Mouse (Mus musculus): Measurements from ENCODE around the gene Ppp1ca. TPM values are rescaled to one million over a fixed set of nuclear protein-coding genes. Genes with fewer than 3 reads are reported as not detected.

Ppp1ca gene
- total RNA-seq, 2 experiments from 2014 or later, result 293 to 299 TPM

- no peak for DNase-seq
Observed at GRCm38 (mm10) chr19:4184976-4185975, 6.6 kb upstream of the Ppp1ca start.

- DNase-seq, result no peak
Observed at GRCm38 (mm10) chr19:4187303-4187702, 4.6 kb upstream of the Ppp1ca start.

GRCm38 (mm10) chr19:4189051-4189620 lies 2.7 kb upstream of the Ppp1ca start:
- no peak for DNase-seq

- DNase-seq, result peak in 1 of 2 experiments; percentile 69
Observed at GRCm38 (mm10) chr19:4190831-4191334, 982 bp upstream of the Ppp1ca start, which contains the start of gene Tbc1d10c. Gene Tbc1d10c (minus strand): TSS chr19:4191284.

- no peak for DNase-seq
Observed at GRCm38 (mm10) chr19:4192251-4192985, 553 bp downstream of the Ppp1ca start.

- DNase-seq, result no peak
Observed at GRCm38 (mm10) chr19:4193129-4193528, 1.3 kb downstream of the Ppp1ca start.

- DNase-seq, result no peak
Observed at GRCm38 (mm10) chr19:4194021-4194724, 2.3 kb downstream of the Ppp1ca start.

- no peak for DNase-seq
Observed at GRCm38 (mm10) chr19:4194776-4195650, 3.1 kb downstream of the Ppp1ca start.

- DNase-seq, result no peak
Observed at GRCm38 (mm10) chr19:4196048-4196447, 4.2 kb downstream of the Ppp1ca start.

- DNase-seq, result peak; percentile 56 to 68
Observed at GRCm38 (mm10) chr19:4196548-4196947, 4.7 kb downstream of the Ppp1ca start.

- DNase-seq, result no peak
Observed at GRCm38 (mm10) chr19:4197180-4197579, 5.3 kb downstream of the Ppp1ca start.

GRCm38 (mm10) chr19:4201291-4201909 lies 9.5 kb downstream of the Ppp1ca start, which contains the start of gene Rad9a:
Gene Rad9a (minus strand): TSS chr19:4201662.
- DNase-seq, result peak; percentile 98

GRCm38 (mm10) chr19:4202149-4202548 lies 10.3 kb downstream of the Ppp1ca start:
- peak in 1 of 2 experiments; percentile 46 for DNase-seq

- DNase-seq, result no peak
Observed at GRCm38 (mm10) chr19:4203148-4203547, 11.3 kb downstream of the Ppp1ca start.

GRCm38 (mm10) chr19:4203604-4204326 lies 11.9 kb downstream of the Ppp1ca start:
- DNase-seq, result peak in 1 of 2 experiments; percentile 55

GRCm38 (mm10) chr19:4204889-4205288 lies 13.0 kb downstream of the Ppp1ca start:
- DNase-seq, result no peak

- peak; percentile 77 to 82 for DNase-seq
Observed at GRCm38 (mm10) chr19:4206971-4207370, 15.1 kb downstream of the Ppp1ca start.

- DNase-seq, result no peak
Observed at GRCm38 (mm10) chr19:4208563-4208962, 16.7 kb downstream of the Ppp1ca start.

- no peak for DNase-seq
Observed at GRCm38 (mm10) chr19:4211891-4212588, 20.2 kb downstream of the Ppp1ca start.
